Mouse (Mus musculus) embryonic facial prominence, embryonic 13.5 days (tissue): ENCODE results near the gene Bag5. TPM values are rescaled to one million over a fixed set of nuclear protein-coding genes. Genes with fewer than 3 reads are reported as not detected.
A peak's percentile ranks its signal among the peaks of the same experiment; 100 is the strongest.

Experiments used
- ATAC-seq: fragments of 200-750 bp; cut with Nextera tagmentation; 2 replicates; pipeline ENCODE4 v1.8.0; 2017; ENCODE audit warnings: low read depth; ENCODE audit not compliant: insufficient number of reproducible peaks, insufficient read depth, low FRiP score, low TSS enrichment
- H3K27ac ChIP-seq: fragments of 300-500 bp; sonication (generic); 2 replicates; pipeline ENCODE4 v1.5.1; 2015; ENCODE audit warnings: moderate library complexity, mild to moderate bottlenecking, inconsistent platforms
- H3K27me3 ChIP-seq: fragments of 300-500 bp; sonication (generic); 2 replicates; pipeline ENCODE4 v1.6.1; 2015; ENCODE audit warnings: mild to moderate bottlenecking, inconsistent platforms
- H3K36me3 ChIP-seq: fragments of 300-500 bp; sonication (generic); 2 replicates; pipeline ENCODE4 v1.6.1; 2015; ENCODE audit warnings: mild to moderate bottlenecking, inconsistent platforms
- H3K4me1 ChIP-seq: fragments of 300-500 bp; sonication (generic); 2 replicates; pipeline ENCODE4 v1.6.1; 2015; ENCODE audit warnings: inconsistent platforms
- H3K4me2 ChIP-seq: fragments of 300-500 bp; sonication (generic); 2 replicates; pipeline ENCODE4 v1.6.1; 2015; ENCODE audit warnings: moderate library complexity, mild to moderate bottlenecking, inconsistent platforms
- H3K4me3 ChIP-seq: fragments of 300-500 bp; sonication (generic); 2 replicates; pipeline ENCODE4 v1.5.1; 2015; ENCODE audit warnings: mild to moderate bottlenecking, inconsistent platforms
- H3K9ac ChIP-seq: fragments of 300-500 bp; sonication (generic); 2 replicates; pipeline ENCODE4 v1.6.1; 2015; ENCODE audit warnings: mild to moderate bottlenecking, inconsistent platforms
- H3K9me3 ChIP-seq: fragments of 300-500 bp; sonication (generic); 2 replicates; pipeline ENCODE4 v1.6.1; 2016; ENCODE audit warnings: inconsistent platforms
- WGBS: fragments of 180-500 bp; shearing (Covaris S2); methylation state at CpG from one replicate; pipeline ENCODE4 v1.1.7; 2015; ENCODE audit warnings: mixed read lengths; 5-methylcytosine and 5-hydroxymethylcytosine counted together
- polyA plus RNA-seq: library from polyadenylated mRNA; unstranded; fragments of >200 nt; fragmentation: Nextera tagmentation; extraction: Ambion mirVana; gene quantifications from 2 replicates; pipeline ENCODE4 v1.2.1, GENCODE M21; 2015

The Bag5 gene
- polyA plus RNA-seq, 1 experiment from 2014 or later, result 64.5 TPM

GRCm38 (mm10) chr12:111694880-111695804 lies 17.9 kb downstream of the Bag5 start:
- no peak overlapping the region; the same call in 1 of the 2 replicates for H3K4me2 ChIP-seq
- H3K27me3 ChIP-seq, result no peaks in the 10 kb centered on the region
- H3K4me3 ChIP-seq, result no peak overlapping the region
- no peaks in the 10 kb centered on the region for H3K9me3 ChIP-seq
- 0 out of 2 replicates have a peak overlapping the region, but pooled peaks have one; percentile 64 for H3K27ac ChIP-seq
- WGBS, result 55% methylated on average over 13 of the region's 13 CpGs
- H3K4me1 ChIP-seq, result peaks cover 38% of the 10 kb centered on the region
- H3K9ac ChIP-seq, result no peak overlapping the region
- ATAC-seq, result no peak
- no peaks in the 10 kb centered on the region for H3K36me3 ChIP-seq

- Histone ChIP-seq H3K9ac (0 out of 2 replicates have a peak overlapping the region, but pooled peaks have one; percentile 21), H3K4me2 (peak overlapping the region; percentile 39), H3K4me3 (no peak overlapping the region), H3K27me3 (no peaks in the 10 kb centered on the region), H3K9me3 (no peaks in the 10 kb centered on the region), H3K27ac (peak overlapping the region; percentile 64; the same call in 1 of the 2 replicates), H3K36me3 (no peaks in the 10 kb centered on the region), H3K4me1 (peaks cover 38% of the 10 kb centered on the region)
- 15% methylated on average over 12 of the region's 12 CpGs for WGBS
- peak; percentile 20; the same call in 1 of the 2 replicates for ATAC-seq
Measured at GRCm38 (mm10) chr12:111694271-111694781, 18.7 kb downstream of the Bag5 start.

GRCm38 (mm10) chr12:111693341-111694270 lies 19.5 kb downstream of the Bag5 start:
- no peaks in the 10 kb centered on the region for H3K36me3 ChIP-seq
- 33% methylated on average over 18 of the region's 18 CpGs for WGBS
- peak overlapping the region; percentile 64 for H3K27ac ChIP-seq
- peak; percentile 60 for ATAC-seq
- H3K9ac ChIP-seq, result peak overlapping the region; percentile 55; the same call in 1 of the 2 replicates
- no peak overlapping the region for H3K4me3 ChIP-seq
- H3K4me1 ChIP-seq, result peaks cover 38% of the 10 kb centered on the region
- peak overlapping the region; percentile 39 for H3K4me2 ChIP-seq
- H3K9me3 ChIP-seq, result no peaks in the 10 kb centered on the region
- no peaks in the 10 kb centered on the region for H3K27me3 ChIP-seq

GRCm38 (mm10) chr12:111692899-111693298 lies 20.2 kb downstream of the Bag5 start:
- no peaks in the 10 kb centered on the region for H3K9me3 ChIP-seq
- peak overlapping the region; percentile 64; the same call in 1 of the 2 replicates for H3K27ac ChIP-seq
- H3K4me2 ChIP-seq, result no peak overlapping the region
- H3K4me1 ChIP-seq, result peaks cover 39% of the 10 kb centered on the region
- WGBS, result 83% methylated on average over 5 of the region's 5 CpGs
- no peaks in the 10 kb centered on the region for H3K36me3 ChIP-seq
- H3K27me3 ChIP-seq, result no peaks in the 10 kb centered on the region
- no peak overlapping the region for H3K4me3 ChIP-seq
- H3K9ac ChIP-seq, result no peak overlapping the region
- no peak for ATAC-seq

GRCm38 (mm10) chr12:111691346-111691872 lies 21.6 kb downstream of the Bag5 start:
- peaks cover 46% of the 10 kb centered on the region for H3K4me1 ChIP-seq
- ATAC-seq, result no peak
- no peak overlapping the region; the same call in 1 of the 2 replicates for H3K27ac ChIP-seq
- no peaks in the 10 kb centered on the region for H3K27me3 ChIP-seq
- no peak overlapping the region; the same call in 1 of the 2 replicates for H3K9ac ChIP-seq
- no peak overlapping the region for H3K4me3 ChIP-seq
- H3K9me3 ChIP-seq, result no peaks in the 10 kb centered on the region
- no peaks in the 10 kb centered on the region for H3K36me3 ChIP-seq
- H3K4me2 ChIP-seq, result no peak overlapping the region
- 23% methylated on average over 5 of the region's 5 CpGs for WGBS

- Histone ChIP-seq H3K9ac (no peak overlapping the region), H3K4me3 (no peak overlapping the region), H3K4me2 (no peak overlapping the region), H3K9me3 (no peaks in the 10 kb centered on the region), H3K27ac (no peak overlapping the region), H3K27me3 (no peaks in the 10 kb centered on the region), H3K36me3 (no peaks in the 10 kb centered on the region), H3K4me1 (peaks cover 29% of the 10 kb centered on the region)
- 87% methylated on average over 11 of the region's 11 CpGs for WGBS
- ATAC-seq, result no peak
Measured at GRCm38 (mm10) chr12:111689426-111689825, 23.6 kb downstream of the Bag5 start.

- WGBS, result 40% methylated on average over 2 of the region's 2 CpGs
- Histone ChIP-seq H3K27ac (no peak overlapping the region), H3K9ac (no peak overlapping the region)
Measured at GRCm38 (mm10) chr12:111688069-111688428, 25.0 kb downstream of the Bag5 start.

GRCm38 (mm10) chr12:111687350-111688068 lies 25.5 kb downstream of the Bag5 start:
- Histone ChIP-seq H3K4me2 (no peak overlapping the region), H3K36me3 (peaks cover 14% of the 10 kb centered on the region), H3K9me3 (no peaks in the 10 kb centered on the region), H3K27me3 (no peaks in the 10 kb centered on the region), H3K27ac (0 out of 2 replicates have a peak overlapping the region, but pooled peaks have one; percentile 23), H3K4me3 (no peak overlapping the region), H3K9ac (no peak overlapping the region), H3K4me1 (peaks cover 11% of the 10 kb centered on the region)
- 36% methylated on average over 14 of the region's 14 CpGs for WGBS
- ATAC-seq, result no peak

More at GRCm38 (mm10) chr12:111688069-111688428, 25.0 kb downstream of the Bag5 start:
- no peak for ATAC-seq
- peaks cover 16% of the 10 kb centered on the region for H3K4me1 ChIP-seq
- H3K9me3 ChIP-seq, result no peaks in the 10 kb centered on the region
- no peaks in the 10 kb centered on the region for H3K27me3 ChIP-seq
- H3K4me3 ChIP-seq, result no peak overlapping the region
- H3K36me3 ChIP-seq, result peaks cover 9% of the 10 kb centered on the region; the same call in 1 of the 2 replicates
- no peak overlapping the region for H3K4me2 ChIP-seq

GRCm38 (mm10) chr12:111686390-111686789 lies 26.7 kb downstream of the Bag5 start:
- Histone ChIP-seq H3K36me3 (peaks cover 25% of the 10 kb centered on the region), H3K27me3 (no peaks in the 10 kb centered on the region), H3K4me2 (no peak overlapping the region), H3K4me3 (no peak overlapping the region), H3K27ac (no peak overlapping the region), H3K9me3 (no peaks in the 10 kb centered on the region), H3K4me1 (peaks cover 8% of the 10 kb centered on the region), H3K9ac (no peak overlapping the region)
- WGBS, result 85% methylated on average over 4 of the region's 4 CpGs
- no peak for ATAC-seq

GRCm38 (mm10) chr12:111682806-111683205 lies 30.3 kb downstream of the Bag5 start:
- ATAC-seq, result no peak
- peaks cover 39% of the 10 kb centered on the region for H3K36me3 ChIP-seq
- no peaks in the 10 kb centered on the region for H3K9me3 ChIP-seq
- no peak overlapping the region for H3K4me3 ChIP-seq
- 69% methylated on average over 5 of the region's 5 CpGs for WGBS
- peaks cover 20% of the 10 kb centered on the region for H3K4me1 ChIP-seq
- no peak overlapping the region for H3K9ac ChIP-seq
- H3K4me2 ChIP-seq, result no peak overlapping the region
- no peak overlapping the region for H3K27ac ChIP-seq
- H3K27me3 ChIP-seq, result no peaks in the 10 kb centered on the region
